Mouse (Mus musculus): Measurements from ENCODE around the gene Cdc25a. TPM values are rescaled to one million over a fixed set of nuclear protein-coding genes. Genes with fewer than 3 reads are reported as not detected.

Cdc25a gene
- polyA plus RNA-seq, 1 experiment from 2014 or later = 26.0 TPM

DNA sequence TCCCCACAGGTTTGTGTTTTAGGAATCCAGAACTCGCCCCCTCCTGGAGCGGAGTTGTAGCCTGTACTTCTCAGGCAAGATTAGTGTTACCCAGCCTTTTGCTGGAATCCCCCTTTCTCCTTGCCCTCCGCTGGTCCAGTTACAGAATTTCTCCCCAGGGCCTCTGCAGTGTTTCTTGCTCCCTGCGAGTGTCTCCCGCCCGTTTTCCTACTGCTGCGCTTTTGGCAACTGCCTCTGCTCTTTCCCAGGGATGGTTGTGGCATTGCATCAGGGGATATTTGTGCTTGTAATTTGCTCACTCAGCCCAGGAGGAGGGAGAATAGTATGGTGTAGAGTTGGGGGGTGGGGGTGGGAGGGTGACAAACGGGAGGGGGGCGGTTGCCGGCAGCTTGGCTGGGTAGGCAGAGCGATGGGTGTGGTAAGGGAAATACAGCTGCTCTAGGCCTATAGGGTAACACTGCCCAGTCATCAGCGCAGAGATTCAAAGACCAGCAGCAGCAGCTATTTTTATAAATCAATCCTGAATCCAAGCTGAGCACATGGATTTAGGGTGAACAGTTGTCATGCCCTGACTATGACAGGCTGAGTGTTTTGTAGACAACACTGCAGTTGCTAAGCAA, 57.5 kb downstream of the Cdc25a start:
- Histone ChIP-seq H3K4me1 (ENCODE audit: control insufficient read depth, insufficient read depth, low read length) (peaks cover 10% of the 10 kb centered on the region; the same call in 1 of the 2 replicates), H3K9ac (ENCODE audit: low read length) (peak overlapping the region; percentile 96), H3K36me3 (ENCODE audit: control insufficient read depth, insufficient read depth, low read length) (no peaks in the 10 kb centered on the region), H3K27ac (ENCODE audit: low read length) (peak overlapping the region; percentile 96), H3K27me3 (ENCODE audit: control insufficient read depth, insufficient read depth, low read length) (no peaks in the 10 kb centered on the region), H3K4me3 (replicated peaks; ENCODE audit: low read length) (peak overlapping the region; percentile 91), H3K9me3 (replicated peaks; ENCODE audit: control insufficient read depth, low read length) (no peaks in the 10 kb centered on the region), H3K4me2 (ENCODE audit: low read depth, low read length) (peak overlapping the region; percentile 78)
- under 1% methylated on average over 12 of the region's 12 CpGs for WGBS
- ATAC-seq (ENCODE audit: insufficient read depth, low FRiP score) = no peak

DNA sequence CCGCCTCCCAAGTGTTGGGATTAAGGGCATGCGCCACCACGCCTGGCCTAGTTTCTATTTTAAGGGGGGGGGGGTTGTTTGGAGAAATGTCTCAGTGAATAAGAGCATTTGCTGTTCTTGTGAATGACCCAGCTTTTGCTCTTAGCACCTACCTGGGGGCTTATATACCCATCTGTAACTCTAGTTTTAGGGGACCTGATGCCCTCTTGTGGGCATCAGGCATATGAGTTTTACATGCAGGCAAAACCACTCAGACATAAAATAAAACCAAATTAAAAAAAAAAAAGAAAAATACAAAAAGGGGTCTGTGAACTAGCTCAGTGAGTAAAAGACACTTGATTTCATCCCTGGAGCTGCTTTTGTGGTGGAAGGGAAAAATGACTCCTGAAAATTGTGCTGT, 64.0 kb downstream of the Cdc25a start:
- 93% methylated on average over 3 of the region's 3 CpGs for WGBS

DNA sequence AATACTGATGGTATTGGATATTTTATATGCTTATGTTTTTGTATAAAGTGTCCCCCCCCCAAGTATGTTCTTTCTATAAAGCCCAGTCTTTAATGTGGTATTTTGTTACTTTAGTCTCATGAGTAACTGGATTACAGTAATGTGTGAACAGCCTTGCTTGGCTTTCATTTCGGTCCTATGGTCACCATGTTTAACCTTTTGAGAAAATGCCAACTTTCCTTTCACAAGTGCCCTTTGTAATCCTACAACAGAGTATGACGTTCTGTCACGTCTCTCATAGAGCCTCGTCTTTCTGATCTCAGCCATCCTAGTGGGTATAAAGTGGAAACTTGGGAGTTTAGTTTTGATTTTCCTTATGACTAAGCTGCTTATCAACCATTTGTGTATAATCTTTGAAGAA, 67.4 kb downstream of the Cdc25a start:
- Histone ChIP-seq H3K27me3 (ENCODE audit: control insufficient read depth, insufficient read depth, low read length) (no peaks in the 10 kb centered on the region), H3K27ac (ENCODE audit: low read length) (no peak overlapping the region), H3K36me3 (ENCODE audit: control insufficient read depth, insufficient read depth, low read length) (no peaks in the 10 kb centered on the region), H3K9ac (ENCODE audit: low read length) (no peak overlapping the region), H3K4me2 (ENCODE audit: low read depth, low read length) (no peak overlapping the region), H3K4me3 (replicated peaks; ENCODE audit: low read length) (no peak overlapping the region), H3K4me1 (ENCODE audit: control insufficient read depth, insufficient read depth, low read length) (no peaks in the 10 kb centered on the region), H3K9me3 (replicated peaks; ENCODE audit: control insufficient read depth, low read length) (no peaks in the 10 kb centered on the region)
- no peak for ATAC-seq (ENCODE audit: insufficient read depth, low FRiP score)
- 76% methylated on average over 4 of the region's 4 CpGs for WGBS

More for the DNA sequence above, 64.0 kb downstream of the Cdc25a start:
- no peak overlapping the region for H3K4me3 ChIP-seq (replicated peaks; ENCODE audit: low read length)
- H3K27me3 ChIP-seq (ENCODE audit: control insufficient read depth, insufficient read depth, low read length) = no peaks in the 10 kb centered on the region
- H3K9me3 ChIP-seq (replicated peaks; ENCODE audit: control insufficient read depth, low read length) = no peaks in the 10 kb centered on the region
- H3K9ac ChIP-seq (ENCODE audit: low read length) = no peak overlapping the region
- H3K36me3 ChIP-seq (ENCODE audit: control insufficient read depth, insufficient read depth, low read length) = no peaks in the 10 kb centered on the region
- H3K4me1 ChIP-seq (ENCODE audit: control insufficient read depth, insufficient read depth, low read length) = no peaks in the 10 kb centered on the region
- no peak overlapping the region for H3K27ac ChIP-seq (ENCODE audit: low read length)
- ATAC-seq (ENCODE audit: insufficient read depth, low FRiP score) = no peak
- no peak overlapping the region for H3K4me2 ChIP-seq (ENCODE audit: low read depth, low read length)

Small RNA genes lying within 50 kb of the gene (microRNA-seq; reads per million reads assigned to microRNA genes)
- gene Mir7089 = 2.5 reads per million, percentile 13 among the genes with 10 or more reads in this experiment

Other genes with a start within 250 kb of the Cdc25a start
- not detected in 2 replicates for gene Fbxw24, start 249.5 kb upstream of the Cdc25a start, polyA plus RNA-seq (2015; fragmentation: Nextera tagmentation; extraction: Ambion mirVana)
- not detected in 2 replicates for gene Fbxw25, start 210.9 kb upstream of the Cdc25a start, polyA plus RNA-seq (2015; fragmentation: Nextera tagmentation; extraction: Ambion mirVana)
- gene Fbxw18, start 172.9 kb upstream of the Cdc25a start, polyA plus RNA-seq (2015; fragmentation: Nextera tagmentation; extraction: Ambion mirVana) = not detected in 2 replicates
- gene Fbxw26, start 129.5 kb upstream of the Cdc25a start, polyA plus RNA-seq (2015; fragmentation: Nextera tagmentation; extraction: Ambion mirVana) = not detected in 2 replicates
- not detected in 2 replicates for gene Fbxw27, start 84.9 kb upstream of the Cdc25a start, polyA plus RNA-seq (2015; fragmentation: Nextera tagmentation; extraction: Ambion mirVana)
- gene Spink8, start 63.3 kb upstream of the Cdc25a start, polyA plus RNA-seq (2015; fragmentation: Nextera tagmentation; extraction: Ambion mirVana) = 0.18 TPM in 1 of 2 replicates, not detected in the other
- 58.5 and 61.0 TPM in 2 replicates for gene Nme6, start 42.8 kb upstream of the Cdc25a start, polyA plus RNA-seq (2015; fragmentation: Nextera tagmentation; extraction: Ambion mirVana)
- 17.3 and 22.6 TPM in 2 replicates for gene Camp, start 26.0 kb upstream of the Cdc25a start, polyA plus RNA-seq (2015; fragmentation: Nextera tagmentation; extraction: Ambion mirVana)
- 64.3 and 73.2 TPM in 2 replicates for gene Map4, start 55.9 kb downstream of the Cdc25a start, polyA plus RNA-seq (2015; fragmentation: Nextera tagmentation; extraction: Ambion mirVana)
- 59.2 and 61.8 TPM in 2 replicates for gene Smarcc1, start 242.1 kb downstream of the Cdc25a start, polyA plus RNA-seq (2015; fragmentation: Nextera tagmentation; extraction: Ambion mirVana)
- 102 and 104 TPM in 2 replicates for gene Dhx30, start 242.3 kb downstream of the Cdc25a start, polyA plus RNA-seq (2015; fragmentation: Nextera tagmentation; extraction: Ambion mirVana)

Measured in stomach, embryonic 16.5 days (tissue).